Mouse (Mus musculus) ES-Bruce4 (cell line): ENCODE results near the gene Stum. TPM values are rescaled to one million over a fixed set of nuclear protein-coding genes. Genes with fewer than 3 reads are reported as not detected.

ENCODE experiments used
- H3K27ac ChIP-seq: 2 replicates; pipeline ENCODE4 v1.5.1; 2012; ENCODE audit warnings: low read length, inconsistent platforms; ENCODE audit not compliant: insufficient read depth
- H3K27me3 ChIP-seq: 2 replicates; pipeline ENCODE4 v1.6.1; 2012; ENCODE audit warnings: mild to moderate bottlenecking, low read length, inconsistent platforms; ENCODE audit not compliant: control insufficient read depth, poor library complexity, insufficient read depth, severe bottlenecking
- H3K36me3 ChIP-seq: 2 replicates; pipeline ENCODE4 v1.6.1; 2012; ENCODE audit warnings: inconsistent platforms, mild to moderate bottlenecking, low read length, moderate library complexity; ENCODE audit not compliant: control insufficient read depth, poor library complexity, insufficient read depth, severe bottlenecking
- H3K4me1 ChIP-seq: one replicate; pipeline ENCODE4 v1.8.1; 2011; ENCODE audit warnings: low read length; ENCODE audit not compliant: control insufficient read depth, insufficient read depth
- H3K4me3 ChIP-seq: 2 replicates; pipeline ENCODE4 v1.5.1; 2011; ENCODE audit warnings: low read depth, mild to moderate bottlenecking, low read length
- H3K9ac ChIP-seq: 2 replicates; pipeline ENCODE4 v1.6.1; 2012; ENCODE audit warnings: low read depth, mild to moderate bottlenecking, inconsistent platforms; ENCODE audit not compliant: poor library complexity, severe bottlenecking
- H3K9me3 ChIP-seq: replicated peaks from 2 replicates; pipeline ENCODE4 v1.6.1; 2012; ENCODE audit warnings: mild to moderate bottlenecking, low read length, inconsistent platforms; ENCODE audit not compliant: control insufficient read depth, poor library complexity, insufficient read depth, severe bottlenecking
- CTCF ChIP-seq: IDR thresholded peaks from one replicate; pipeline ENCODE4 v1.8.1; 2011; ENCODE audit warnings: low read depth, low read length
- EP300 ChIP-seq: IDR thresholded peaks from 2 replicates; pipeline ENCODE4 v1.6.1; 2011; ENCODE audit warnings: low read depth, low read length; ENCODE audit not compliant: insufficient read depth
- POLR2A ChIP-seq: IDR thresholded peaks from one replicate; pipeline ENCODE4 v1.8.1; 2011; ENCODE audit warnings: low read length; ENCODE audit not compliant: insufficient read depth
- polyA plus RNA-seq: library from polyadenylated mRNA; stranded (reverse); fragments of >200 nt; gene quantifications from 2 replicates; pipeline ENCODE4 v1.2.4, GENCODE M21; 2011; ENCODE audit warnings: low read depth; ENCODE audit not compliant: missing spikeins, insufficient read depth, insufficient read length

Gene Stum
- polyA plus RNA-seq, 1 experiment: 0.36 TPM

GRCm38 (mm10) chr1:180423931-180424330 lies 59.4 kb downstream of the Stum start:
- Histone ChIP-seq H3K9me3 (no peaks in the 10 kb centered on the region), H3K9ac (no peak overlapping the region), H3K27ac (no peak overlapping the region), H3K4me1 (peaks cover 2% of the 10 kb centered on the region), H3K27me3 (no peaks in the 10 kb centered on the region), H3K36me3 (no peaks in the 10 kb centered on the region), H3K4me3 (no peak overlapping the region)
- TF ChIP-seq POLR2A: no peak
- no peak for TF ChIP-seq EP300
- TF ChIP-seq CTCF: no peak

- H3K27ac ChIP-seq: no peak overlapping the region
- no peaks in the 10 kb centered on the region for H3K9me3 ChIP-seq
- H3K36me3 ChIP-seq: no peaks in the 10 kb centered on the region
- no peak overlapping the region for H3K4me3 ChIP-seq
- H3K9ac ChIP-seq: no peak overlapping the region
- H3K27me3 ChIP-seq: no peaks in the 10 kb centered on the region
- peaks cover 2% of the 10 kb centered on the region for H3K4me1 ChIP-seq
- TF ChIP-seq POLR2A (no peak), CTCF (no peak), EP300 (0 out of 2 replicates have a peak, but pooled peaks have one; percentile 28)
Observed at GRCm38 (mm10) chr1:180423008-180423639, 60.2 kb downstream of the Stum start.

DNA sequence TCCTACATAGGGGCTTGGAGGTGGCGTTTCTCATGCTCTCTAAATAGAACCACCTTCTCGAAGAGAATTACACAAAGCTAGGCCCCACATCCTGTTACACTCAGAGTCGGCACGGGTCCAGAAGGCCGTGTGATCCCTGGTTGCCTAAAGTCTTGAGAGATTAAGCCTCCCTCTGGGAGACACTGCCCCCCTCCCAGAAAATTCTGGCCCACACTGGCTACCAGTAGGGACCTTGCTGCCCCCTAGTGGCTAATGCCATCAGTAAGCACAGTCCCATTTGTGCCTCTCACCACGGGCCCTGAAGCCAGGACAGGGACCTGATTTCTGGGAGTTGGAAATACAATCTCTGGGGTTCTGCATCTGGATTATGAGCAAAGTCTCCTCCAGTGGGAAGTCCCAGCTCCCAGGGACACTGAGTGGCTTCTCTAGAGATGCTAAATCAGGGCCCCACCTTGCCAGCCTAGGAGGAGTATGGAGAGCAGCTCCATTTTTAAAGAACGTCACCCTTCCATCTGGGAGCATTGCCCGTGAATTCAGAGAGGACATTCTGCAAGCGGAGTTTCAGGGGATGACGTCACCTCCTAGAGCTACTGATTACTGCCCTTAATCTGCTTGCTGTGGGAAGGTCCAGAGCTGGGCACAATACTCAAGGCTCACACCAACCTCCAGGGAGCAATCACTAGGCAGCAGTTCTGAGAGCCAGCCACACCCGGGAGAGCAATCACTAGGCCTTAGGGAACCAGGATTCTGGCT lies 61.1 kb downstream of the Stum start:
- Histone ChIP-seq H3K4me1 (peaks cover 2% of the 10 kb centered on the region), H3K9ac (no peak overlapping the region), H3K27me3 (no peaks in the 10 kb centered on the region), H3K4me3 (no peak overlapping the region), H3K36me3 (no peaks in the 10 kb centered on the region), H3K27ac (no peak overlapping the region), H3K9me3 (no peaks in the 10 kb centered on the region)
- TF ChIP-seq EP300 (no peak), CTCF (peak; percentile 85)

- peaks cover 2% of the 10 kb centered on the region for H3K4me1 ChIP-seq
- no peak overlapping the region for H3K4me3 ChIP-seq
- no peak for TF ChIP-seq CTCF
- no peak for TF ChIP-seq POLR2A
- TF ChIP-seq EP300: no peak
- H3K27me3 ChIP-seq: no peaks in the 10 kb centered on the region
- H3K9me3 ChIP-seq: no peaks in the 10 kb centered on the region
- H3K27ac ChIP-seq: no peak overlapping the region
- H3K9ac ChIP-seq: no peak overlapping the region
- no peaks in the 10 kb centered on the region for H3K36me3 ChIP-seq
Observed at GRCm38 (mm10) chr1:180421165-180421909, 62.0 kb downstream of the Stum start.

GRCm38 (mm10) chr1:180420496-180421164 lies 62.7 kb downstream of the Stum start:
- Histone ChIP-seq H3K27me3 (no peaks in the 10 kb centered on the region), H3K36me3 (no peaks in the 10 kb centered on the region), H3K9me3 (no peaks in the 10 kb centered on the region), H3K9ac (no peak overlapping the region), H3K4me3 (no peak overlapping the region), H3K4me1 (peaks cover 2% of the 10 kb centered on the region), H3K27ac (no peak overlapping the region)
- TF ChIP-seq EP300 (no peak), POLR2A (no peak), CTCF (no peak)
